8 mouse cellular contexts compared by ENCODE assay signal in the genomic region with DNA sequence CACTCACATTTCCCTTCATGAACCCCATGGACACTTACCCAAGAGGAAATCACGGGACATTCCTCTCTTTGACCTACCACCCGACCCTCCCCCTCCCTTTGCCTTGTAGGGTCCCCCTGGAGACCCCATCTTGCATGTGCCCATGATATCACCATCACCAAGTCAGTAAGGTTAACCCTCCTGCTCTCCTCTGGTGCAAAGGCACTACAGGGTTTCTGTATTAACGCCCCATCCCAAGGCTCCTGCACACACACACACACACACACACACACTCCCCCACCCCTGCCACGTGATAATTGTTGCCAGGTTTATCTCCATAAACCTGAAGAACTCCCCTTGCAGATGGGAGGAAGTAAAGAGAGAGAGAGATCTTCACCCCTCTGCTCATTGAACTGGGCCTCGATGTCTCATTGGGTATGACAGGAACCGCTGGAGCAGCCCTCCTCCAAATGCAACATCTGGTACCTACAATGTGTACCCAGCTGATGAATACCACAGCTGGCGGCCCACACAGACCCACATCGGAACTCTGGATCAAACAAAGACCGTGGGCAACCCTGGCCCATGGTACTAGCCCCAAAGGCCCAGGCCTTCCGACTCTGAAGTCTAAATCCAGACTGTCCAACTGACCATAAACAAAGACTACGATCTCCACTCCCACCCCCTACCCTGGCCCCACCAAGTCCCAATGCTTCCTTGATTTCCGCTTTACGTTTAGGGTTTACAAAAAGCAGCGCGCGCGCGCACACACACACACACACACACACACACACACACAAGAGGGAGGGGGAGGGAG. TPM values are rescaled to one million over a fixed set of nuclear protein-coding genes. Genes with fewer than 3 reads are reported as not detected.
A peak's percentile ranks its signal among the peaks of the same experiment; 100 is the strongest.
DNase-seq lines count a peak whose midpoint lies in the region; ATAC-seq and TF ChIP-seq lines count a peak whose summit lies in the region.

No protein-coding gene starts in this region.

- peak; percentile 29 for DNase-seq in lung, embryonic 14.5 days
- DNase-seq in lung, adult 18-20 months = no peak
- peak; percentile 21 for DNase-seq in limb, embryonic 14.5 days (ENCODE audit: low spot score)
- no peak for DNase-seq in ovary, postnatal 10 days (ENCODE audit: low spot score)
- DNase-seq in adrenal gland, adult (ENCODE audit: inconsistent age in 2 of 2, low spot score in 1 of 2) = no peak
- DNase-seq in cerebellum, postnatal 36 days = no peak

- peak overlapping the region; percentile 36 for H3K9ac ChIP-seq in lung, embryonic 14.5 days
- peak overlapping the region; percentile 45 for H3K9ac ChIP-seq in limb, embryonic 14.5 days (ENCODE audit: low read depth, low read length, severe bottlenecking)
- H3K9ac ChIP-seq in neural tube, embryonic 13.5 days = peak overlapping the region; percentile 45; the same call in 1 of the 2 replicates

- H3K36me3 ChIP-seq in lung, embryonic 14.5 days (ENCODE audit: insufficient read depth) = no peaks in the 10 kb centered on the region
- H3K36me3 ChIP-seq in limb, embryonic 14.5 days (ENCODE audit: control insufficient read depth, insufficient read depth, low read length) = no peaks in the 10 kb centered on the region
- H3K36me3 ChIP-seq in neural tube, embryonic 13.5 days = no peaks in the 10 kb centered on the region

- peak overlapping the region; percentile 20 for H3K4me3 ChIP-seq in lung, embryonic 14.5 days (ENCODE audit: low read depth, low read length)
- H3K4me3 ChIP-seq in limb, embryonic 14.5 days (replicated peaks; ENCODE audit: low read length) = peak overlapping the region; percentile 31
- peak overlapping the region; percentile 26 for H3K4me3 ChIP-seq in neural tube, embryonic 13.5 days

- H3K27ac ChIP-seq in lung, embryonic 14.5 days (ENCODE audit: low read depth) = no peak overlapping the region
- H3K27ac ChIP-seq in limb, embryonic 14.5 days (replicated peaks; ENCODE audit: low read depth, low read length) = peak overlapping the region; percentile 39; the same call in 1 of the 2 replicates
- no peak overlapping the region for H3K27ac ChIP-seq in neural tube, embryonic 13.5 days (replicated peaks)

- 0 out of 2 replicates have a peak, but pooled peaks cover 3% of the 10 kb centered on the region for H3K4me1 ChIP-seq in lung, embryonic 14.5 days (ENCODE audit: insufficient read depth)
- peaks cover 9% of the 10 kb centered on the region for H3K4me1 ChIP-seq in limb, embryonic 14.5 days (ENCODE audit: control insufficient read depth, insufficient read depth, low read length)
- peaks cover 8% of the 10 kb centered on the region for H3K4me1 ChIP-seq in neural tube, embryonic 13.5 days (replicated peaks)

- ATAC-seq in lung, embryonic 14.5 days (ENCODE audit: insufficient read depth) = peak; percentile 52
- peak; percentile 55 for ATAC-seq in erythroid progenitor cell, adult 5-6 weeks (replicated peaks; ENCODE audit: low FRiP score, poor library complexity, severe bottlenecking)
- ATAC-seq in limb, embryonic 14.5 days (ENCODE audit: low FRiP score, low read depth) = peak; percentile 63
- ATAC-seq in neural tube, embryonic 13.5 days (ENCODE audit: low read depth) = peak; percentile 47; the same call in 1 of the 2 replicates

- H3K4me2 ChIP-seq in lung, embryonic 14.5 days = peak overlapping the region; percentile 64
- H3K4me2 ChIP-seq in limb, embryonic 14.5 days (replicated peaks; ENCODE audit: low read depth, low read length, severe bottlenecking) = peak overlapping the region; percentile 43
- H3K4me2 ChIP-seq in neural tube, embryonic 13.5 days = peak overlapping the region; percentile 48

- no peak for TF ChIP-seq POLR2A in limb, embryonic 14.5 days (IDR thresholded peaks at IDR 0.05; ENCODE audit: borderline replicate concordance, extremely low read depth, insufficient read depth, insufficient read length)

- WGBS in lung, embryonic 14.5 days = 22% methylated on average over 18 of the region's 18 CpGs
- 25% methylated on average over 18 of the region's 18 CpGs for WGBS in limb, embryonic 14.5 days
- WGBS in neural tube, embryonic 13.5 days = 34% methylated on average over 18 of the region's 18 CpGs

- TF ChIP-seq CTCF in lung, embryonic 14.5 days (IDR thresholded peaks at IDR 0.05; ENCODE audit: low read depth) = no peak

- H3K27me3 ChIP-seq in lung, embryonic 14.5 days (ENCODE audit: insufficient read depth, low read length) = no peaks in the 10 kb centered on the region
- H3K27me3 ChIP-seq in limb, embryonic 14.5 days (ENCODE audit: control insufficient read depth, insufficient read depth, low read length) = no peaks in the 10 kb centered on the region
- H3K27me3 ChIP-seq in neural tube, embryonic 13.5 days = no peaks in the 10 kb centered on the region

- H3K9me3 ChIP-seq in lung, embryonic 14.5 days (ENCODE audit: low read depth, low read length) = no peaks in the 10 kb centered on the region
- no peaks in the 10 kb centered on the region for H3K9me3 ChIP-seq in limb, embryonic 14.5 days (ENCODE audit: control insufficient read depth, low read length)
- no peaks in the 10 kb centered on the region for H3K9me3 ChIP-seq in neural tube, embryonic 13.5 days

RNA-seq across cellular contexts. Expression of a gene that starts 17.0 kb away (rescaled TPM):
- polyA plus RNA-seq in lung, embryonic 14.5 days (2014; fragmentation: Nextera tagmentation; extraction: Ambion mirVana) = 0.13 TPM in 1 of 2 replicates, not detected in the other
- 2.9 and 4.2 TPM in 2 replicates for total RNA-seq in erythroid progenitor cell, adult 5-6 weeks (2015; ENCODE audit: low replicate concordance)
- 3.5 and 16.2 TPM in 2 replicates for total RNA-seq in erythroid progenitor cell, adult 5-6 weeks (2017; ENCODE audit: low replicate concordance)
- 0.13 and 0.41 TPM in 2 replicates for polyA plus RNA-seq in limb, embryonic 14.5 days (2012; rRNA removed)
- polyA plus RNA-seq in limb, embryonic 14.5 days (2014; fragmentation: Nextera tagmentation; extraction: Ambion mirVana) = 0.32 and 0.41 TPM in 2 replicates
- polyA plus RNA-seq in neural tube, embryonic 13.5 days (2015; fragmentation: Nextera tagmentation; extraction: Ambion mirVana) = 1.1 TPM in 1 of 2 replicates, not detected in the other

RNA-seq across cellular contexts. Expression of a gene that starts 18.2 kb away (rescaled TPM):
- 0.12 and 0.43 TPM in 2 replicates for polyA plus RNA-seq in lung, embryonic 14.5 days (2014; fragmentation: Nextera tagmentation; extraction: Ambion mirVana)
- total RNA-seq in erythroid progenitor cell, adult 5-6 weeks (2015; ENCODE audit: low replicate concordance) = 5.8 and 18.4 TPM in 2 replicates
- total RNA-seq in erythroid progenitor cell, adult 5-6 weeks (2017; ENCODE audit: low replicate concordance) = 5.7 and 7.7 TPM in 2 replicates
- 0.79 and 1.3 TPM in 2 replicates for polyA plus RNA-seq in limb, embryonic 14.5 days (2012; rRNA removed)
- 0.11 TPM in 1 of 2 replicates, not detected in the other for polyA plus RNA-seq in limb, embryonic 14.5 days (2014; fragmentation: Nextera tagmentation; extraction: Ambion mirVana)
- polyA plus RNA-seq in neural tube, embryonic 13.5 days (2015; fragmentation: Nextera tagmentation; extraction: Ambion mirVana) = 0.70 TPM in 1 of 2 replicates, not detected in the other

RNA-seq across cellular contexts. Expression of a gene that starts 33.6 kb away (rescaled TPM):
- polyA plus RNA-seq in lung, embryonic 14.5 days (2014; fragmentation: Nextera tagmentation; extraction: Ambion mirVana) = 0.25 and 0.45 TPM in 2 replicates
- 8.0 and 24.9 TPM in 2 replicates for total RNA-seq in erythroid progenitor cell, adult 5-6 weeks (2015; ENCODE audit: low replicate concordance)
- 9.3 and 19.0 TPM in 2 replicates for total RNA-seq in erythroid progenitor cell, adult 5-6 weeks (2017; ENCODE audit: low replicate concordance)
- polyA plus RNA-seq in limb, embryonic 14.5 days (2012; rRNA removed) = not detected in 2 replicates
- polyA plus RNA-seq in limb, embryonic 14.5 days (2014; fragmentation: Nextera tagmentation; extraction: Ambion mirVana) = not detected in 2 replicates
- polyA plus RNA-seq in neural tube, embryonic 13.5 days (2015; fragmentation: Nextera tagmentation; extraction: Ambion mirVana) = 0.27 TPM in 1 of 2 replicates, not detected in the other

RNA-seq across cellular contexts. Expression of a gene that starts 34.8 kb away (rescaled TPM):
- polyA plus RNA-seq in lung, embryonic 14.5 days (2014; fragmentation: Nextera tagmentation; extraction: Ambion mirVana) = 0.26 and 0.33 TPM in 2 replicates
- total RNA-seq in erythroid progenitor cell, adult 5-6 weeks (2015; ENCODE audit: low replicate concordance) = 7.9 and 12.6 TPM in 2 replicates
- total RNA-seq in erythroid progenitor cell, adult 5-6 weeks (2017; ENCODE audit: low replicate concordance) = 2.6 and 8.1 TPM in 2 replicates
- polyA plus RNA-seq in limb, embryonic 14.5 days (2012; rRNA removed) = 0.18 and 0.45 TPM in 2 replicates
- polyA plus RNA-seq in limb, embryonic 14.5 days (2014; fragmentation: Nextera tagmentation; extraction: Ambion mirVana) = 0.28 TPM in 1 of 2 replicates, not detected in the other
- polyA plus RNA-seq in neural tube, embryonic 13.5 days (2015; fragmentation: Nextera tagmentation; extraction: Ambion mirVana) = 0.07 and 0.24 TPM in 2 replicates

RNA-seq across cellular contexts. Expression of a gene that starts 48.6 kb away (rescaled TPM):
- 0.14 TPM in 1 of 2 replicates, not detected in the other for polyA plus RNA-seq in lung, embryonic 14.5 days (2014; fragmentation: Nextera tagmentation; extraction: Ambion mirVana)
- 1.3 and 4.3 TPM in 2 replicates for total RNA-seq in erythroid progenitor cell, adult 5-6 weeks (2015; ENCODE audit: low replicate concordance)
- 1.4 and 5.2 TPM in 2 replicates for total RNA-seq in erythroid progenitor cell, adult 5-6 weeks (2017; ENCODE audit: low replicate concordance)
- 0.01 and 0.03 TPM in 2 replicates for polyA plus RNA-seq in limb, embryonic 14.5 days (2012; rRNA removed)
- polyA plus RNA-seq in limb, embryonic 14.5 days (2014; fragmentation: Nextera tagmentation; extraction: Ambion mirVana) = 0.08 TPM in 1 of 2 replicates, not detected in the other
- 0.06 TPM in 1 of 2 replicates, not detected in the other for polyA plus RNA-seq in neural tube, embryonic 13.5 days (2015; fragmentation: Nextera tagmentation; extraction: Ambion mirVana)

Comparison
In these comparisons a context has a peak if more than half of its experiments do, and no peak if none do; other contexts are left out.
1. DNase-seq: peak in lung, embryonic 14.5 days (single experiment) and limb, embryonic 14.5 days (single experiment); none in lung, adult 18-20 months (0 of 2), ovary, postnatal 10 days (single experiment), adrenal gland, adult (0 of 2) and cerebellum, postnatal 36 days (0 of 2).
2. Peak in every context shown above with its lines, with median percentiles within 50 percentile points of each other: ATAC-seq, H3K4me2 ChIP-seq, H3K4me3 ChIP-seq and H3K9ac ChIP-seq.